Mouse (Mus musculus) liver, embryonic 15.5 days (tissue): Measurements from ENCODE around the gene Klf16. TPM values are rescaled to one million over a fixed set of nuclear protein-coding genes. Genes with fewer than 3 reads are reported as not detected.

Experiments
- ATAC-seq: fragments of 200-750 bp; cut with Nextera tagmentation; 2 replicates; pipeline ENCODE4 v1.8.0; 2017; ENCODE audit warnings: moderate number of reproducible peaks, mild to moderate bottlenecking, moderate library complexity; ENCODE audit not compliant: insufficient read depth
- H3K27ac ChIP-seq: fragments of 300-500 bp; sonication (generic); replicated peaks from 2 replicates; pipeline ENCODE4 v1.5.1; 2015; ENCODE audit warnings: mild to moderate bottlenecking, inconsistent platforms
- H3K27me3 ChIP-seq: fragments of 300-500 bp; sonication (generic); 2 replicates; pipeline ENCODE4 v1.6.1; 2015; ENCODE audit warnings: mild to moderate bottlenecking, inconsistent platforms
- H3K36me3 ChIP-seq: fragments of 300-500 bp; sonication (generic); replicated peaks from 2 replicates; pipeline ENCODE4 v1.6.1; 2015; ENCODE audit warnings: moderate library complexity, mild to moderate bottlenecking, inconsistent platforms
- H3K4me1 ChIP-seq: fragments of 300-500 bp; sonication (generic); replicated peaks from 2 replicates; pipeline ENCODE4 v1.6.1; 2015; ENCODE audit warnings: inconsistent platforms
- H3K4me2 ChIP-seq: fragments of 300-500 bp; sonication (generic); 2 replicates; pipeline ENCODE4 v1.6.1; 2015; ENCODE audit warnings: moderate library complexity, mild to moderate bottlenecking, inconsistent platforms
- H3K4me3 ChIP-seq: fragments of 300-500 bp; sonication (generic); replicated peaks from 2 replicates; pipeline ENCODE4 v1.5.1; 2015; ENCODE audit warnings: mild to moderate bottlenecking, inconsistent platforms
- H3K9ac ChIP-seq: fragments of 300-500 bp; sonication (generic); 2 replicates; pipeline ENCODE4 v1.6.1; 2015; ENCODE audit warnings: moderate library complexity, mild to moderate bottlenecking, inconsistent platforms
- H3K9me3 ChIP-seq: fragments of 300-500 bp; sonication (generic); replicated peaks from 2 replicates; pipeline ENCODE4 v1.6.1; 2016; ENCODE audit warnings: inconsistent platforms
- WGBS: fragments of 180-500 bp; shearing (Covaris S2); methylation state at CpG from one replicate; pipeline ENCODE4 v1.1.7; 2015; ENCODE audit warnings: mixed read lengths; ENCODE audit not compliant: insufficient replicate concordance; 5-methylcytosine and 5-hydroxymethylcytosine counted together
- polyA plus RNA-seq: library from polyadenylated mRNA; unstranded; fragments of >200 nt; fragmentation: Nextera tagmentation; extraction: Ambion mirVana; gene quantifications from 2 replicates; pipeline ENCODE4 v1.2.1, GENCODE M21; 2015

The Klf16 gene
- polyA plus RNA-seq, 1 experiment from 2014 or later, result 12.1 TPM

DNA sequence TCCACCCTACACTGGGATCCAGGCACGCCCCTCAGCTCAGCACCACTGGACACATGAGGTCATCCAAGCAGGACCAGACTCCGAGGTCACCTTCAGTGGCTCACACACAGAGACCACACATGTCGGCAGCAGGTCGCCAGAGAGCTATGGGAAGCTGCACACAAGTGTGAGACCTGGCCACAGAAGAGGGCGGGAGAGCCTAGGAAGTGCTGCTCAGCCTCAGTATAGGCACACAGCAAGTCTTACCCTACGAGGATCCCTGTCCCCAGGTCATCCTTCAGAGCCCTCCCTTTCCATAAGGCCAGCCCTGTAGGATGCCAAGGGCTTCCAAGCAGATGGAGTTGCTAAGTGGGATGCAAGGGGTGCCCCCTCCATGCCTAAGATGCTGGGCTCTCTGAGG is 23.1 kb downstream of the Klf16 start:
- Histone ChIP-seq H3K27ac (peak overlapping the region; percentile 96), H3K4me2 (peak overlapping the region; percentile 85), H3K36me3 (peaks cover 20% of the 10 kb centered on the region), H3K4me1 (peaks cover 71% of the 10 kb centered on the region), H3K27me3 (no peaks in the 10 kb centered on the region), H3K9me3 (no peaks in the 10 kb centered on the region), H3K4me3 (peak overlapping the region; percentile 41), H3K9ac (peak overlapping the region; percentile 61)
- ATAC-seq, result peak; percentile 51
- 43% methylated on average over 6 of the region's 6 CpGs for WGBS

DNA sequence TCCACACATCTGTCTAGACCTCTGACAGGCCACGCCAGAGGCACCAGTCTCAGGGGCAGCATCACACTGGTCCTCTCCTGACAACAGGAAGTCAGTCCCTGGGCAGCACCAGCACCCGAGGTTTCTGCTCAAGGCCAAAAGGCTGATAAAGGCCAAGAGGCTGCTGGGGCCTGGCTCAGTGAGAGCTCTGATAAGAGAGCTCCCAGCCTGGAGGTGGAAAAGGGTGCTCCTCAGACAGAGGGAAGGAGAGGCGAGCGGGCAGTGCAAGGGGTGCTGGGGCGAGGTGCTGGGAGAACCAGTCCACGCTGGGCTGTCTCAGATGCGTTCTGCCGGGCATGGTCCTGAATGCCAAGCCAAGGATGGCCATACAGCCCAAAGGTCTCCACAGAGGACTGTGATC is 23.5 kb downstream of the Klf16 start:
- H3K27me3 ChIP-seq, result no peaks in the 10 kb centered on the region
- peaks cover 71% of the 10 kb centered on the region for H3K4me1 ChIP-seq
- peak overlapping the region; percentile 41 for H3K4me3 ChIP-seq
- peak; percentile 93 for ATAC-seq
- 27% methylated on average over 8 of the region's 8 CpGs for WGBS
- no peaks in the 10 kb centered on the region for H3K9me3 ChIP-seq
- peak overlapping the region; percentile 61 for H3K9ac ChIP-seq
- H3K36me3 ChIP-seq, result peaks cover 24% of the 10 kb centered on the region
- H3K4me2 ChIP-seq, result peak overlapping the region; percentile 85
- H3K27ac ChIP-seq, result peak overlapping the region; percentile 96

DNA sequence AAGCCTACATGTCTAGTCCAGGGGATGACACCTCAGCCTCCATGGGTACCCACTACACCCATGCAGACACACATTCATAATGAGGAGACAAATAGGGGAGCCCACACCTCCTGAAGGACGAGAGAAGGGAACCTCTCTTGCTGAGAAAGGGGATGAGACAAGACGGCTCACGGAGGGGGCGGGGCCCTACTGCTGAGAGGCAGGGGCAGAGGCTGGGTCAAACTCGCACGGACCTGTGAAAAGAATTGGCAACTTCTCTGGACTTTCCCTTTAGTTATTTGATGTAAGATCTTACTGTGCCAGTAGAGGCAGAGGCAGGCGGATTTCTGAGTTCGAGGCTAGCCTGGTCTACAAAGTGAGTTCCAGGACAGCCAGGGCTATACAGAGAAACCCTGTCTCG is 24.8 kb downstream of the Klf16 start:
- H3K27me3 ChIP-seq, result no peaks in the 10 kb centered on the region
- no peak overlapping the region for H3K4me3 ChIP-seq
- no peak for ATAC-seq
- H3K9me3 ChIP-seq, result no peaks in the 10 kb centered on the region
- H3K4me2 ChIP-seq, result 0 out of 2 replicates have a peak overlapping the region, but pooled peaks have one; percentile 3
- peak overlapping the region; percentile 61; the same call in 1 of the 2 replicates for H3K9ac ChIP-seq
- H3K27ac ChIP-seq, result peak overlapping the region; percentile 96
- WGBS, result 49% methylated on average over 9 of the region's 9 CpGs
- H3K4me1 ChIP-seq, result peaks cover 71% of the 10 kb centered on the region
- H3K36me3 ChIP-seq, result peaks cover 36% of the 10 kb centered on the region

DNA sequence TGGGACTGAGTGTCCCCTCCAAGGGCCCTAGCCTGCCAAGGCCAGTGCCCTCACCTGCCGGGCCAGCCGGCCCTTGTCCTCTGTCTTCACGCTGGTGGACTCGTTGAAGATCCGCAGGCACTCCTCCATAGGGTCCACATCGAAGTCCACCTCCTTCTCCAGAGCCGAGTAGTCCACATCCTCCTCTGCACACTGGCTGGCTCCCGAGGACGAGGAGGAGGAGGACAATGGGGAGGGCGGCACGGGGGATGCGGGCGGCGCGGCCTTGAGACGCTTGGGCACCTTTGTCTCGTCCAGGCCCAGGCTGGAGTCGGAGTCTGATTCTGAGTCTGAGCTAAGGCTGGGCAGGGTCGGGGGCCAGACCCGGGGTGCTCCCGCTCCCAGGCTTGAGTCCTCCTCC is 27.8 kb downstream of the Klf16 start:
- no peak overlapping the region for H3K27ac ChIP-seq
- peaks cover 67% of the 10 kb centered on the region for H3K36me3 ChIP-seq
- H3K4me1 ChIP-seq, result peaks cover 65% of the 10 kb centered on the region
- WGBS, result 86% methylated on average over 21 of the region's 21 CpGs
- no peaks in the 10 kb centered on the region for H3K27me3 ChIP-seq
- H3K9me3 ChIP-seq, result no peaks in the 10 kb centered on the region
- no peak overlapping the region for H3K4me3 ChIP-seq
- no peak for ATAC-seq
- no peak overlapping the region for H3K4me2 ChIP-seq
- no peak overlapping the region for H3K9ac ChIP-seq

DNA sequence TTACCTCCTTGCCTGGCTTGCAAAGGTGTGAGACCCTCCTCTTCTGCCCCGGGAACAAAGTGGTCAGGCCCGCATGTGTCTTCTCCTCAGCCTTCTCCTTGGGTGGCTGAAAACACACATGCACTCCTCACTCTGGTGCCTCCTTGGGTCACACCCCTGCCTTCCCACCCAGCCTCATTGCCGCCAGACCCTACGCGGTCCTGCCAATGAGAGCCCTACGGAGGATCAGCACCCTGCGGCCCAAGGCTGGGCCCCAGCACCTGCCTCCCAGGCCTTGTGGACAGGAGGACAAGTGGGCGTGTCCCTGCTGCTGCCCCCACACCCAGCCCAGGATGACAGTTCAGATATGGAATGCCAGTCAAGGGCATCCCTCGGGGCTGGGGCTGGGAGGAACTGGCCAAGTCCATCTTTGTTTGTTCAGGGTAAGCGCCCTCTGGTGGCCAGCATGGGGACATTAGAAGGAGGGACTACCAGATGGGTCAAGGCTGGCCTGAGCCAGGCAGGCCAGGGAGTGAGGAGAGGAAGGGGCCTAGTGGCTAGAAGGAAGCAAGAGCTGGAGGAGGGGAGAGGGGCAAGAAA is 28.6 kb downstream of the Klf16 start:
- Histone ChIP-seq H3K4me1 (peaks cover 60% of the 10 kb centered on the region), H3K4me3 (no peak overlapping the region), H3K27me3 (no peaks in the 10 kb centered on the region), H3K9me3 (no peaks in the 10 kb centered on the region), H3K9ac (no peak overlapping the region), H3K36me3 (peaks cover 74% of the 10 kb centered on the region), H3K4me2 (no peak overlapping the region), H3K27ac (peak overlapping the region; percentile 73)
- ATAC-seq, result peak; percentile 7; the same call in 1 of the 2 replicates
- WGBS, result 61% methylated on average over 10 of the region's 10 CpGs

DNA sequence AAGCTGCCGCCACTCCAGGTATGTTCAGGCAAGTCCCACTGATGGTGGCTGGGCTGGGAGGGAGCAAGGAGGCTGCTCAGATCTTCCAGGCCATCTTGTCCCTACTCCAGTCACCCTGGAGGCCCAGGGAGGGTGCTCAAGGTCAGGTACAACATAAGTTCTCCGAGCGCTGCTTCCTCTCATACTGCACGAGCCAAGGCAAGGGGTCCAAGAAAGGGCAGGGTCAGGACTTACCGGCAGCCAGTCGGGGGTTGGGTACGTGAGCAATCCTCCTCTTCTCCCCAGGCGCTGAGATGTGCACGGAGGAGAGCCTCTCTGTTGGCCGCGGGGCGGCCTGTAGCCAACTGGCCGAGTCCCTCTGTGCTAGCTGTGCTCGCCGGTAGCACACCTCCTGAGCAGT is 29.6 kb downstream of the Klf16 start:
- Histone ChIP-seq H3K27me3 (no peaks in the 10 kb centered on the region), H3K4me2 (peak overlapping the region; percentile 39), H3K36me3 (peaks cover 84% of the 10 kb centered on the region), H3K4me3 (no peak overlapping the region), H3K9me3 (no peaks in the 10 kb centered on the region), H3K9ac (no peak overlapping the region), H3K4me1 (peaks cover 51% of the 10 kb centered on the region), H3K27ac (peak overlapping the region; percentile 73)
- WGBS, result 89% methylated on average over 15 of the region's 15 CpGs
- no peak for ATAC-seq

DNA sequence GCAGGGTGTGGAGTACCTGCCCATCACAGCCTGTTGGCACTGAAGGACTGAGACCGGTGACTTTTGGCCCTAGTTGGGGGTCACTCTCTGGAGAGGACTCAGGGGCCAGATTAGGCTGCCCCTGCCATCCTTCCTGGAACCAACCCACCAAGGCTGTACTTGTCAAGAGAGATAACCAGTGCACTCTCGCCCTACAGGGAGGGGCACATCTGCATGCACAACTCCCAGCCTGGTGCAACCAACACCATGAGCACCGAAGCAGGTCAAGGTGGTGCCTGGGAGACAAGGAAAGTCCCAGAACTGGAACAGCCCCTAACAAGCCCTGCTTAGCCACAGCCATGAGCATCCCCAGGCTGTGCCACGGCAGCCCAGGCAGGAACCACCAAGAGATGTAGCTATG is 30.2 kb downstream of the Klf16 start:
- peak; percentile 56 for ATAC-seq
- Histone ChIP-seq H3K36me3 (peaks cover 90% of the 10 kb centered on the region), H3K27me3 (no peaks in the 10 kb centered on the region), H3K4me3 (no peak overlapping the region), H3K9me3 (no peaks in the 10 kb centered on the region), H3K4me2 (peak overlapping the region; percentile 39), H3K27ac (peak overlapping the region; percentile 73), H3K9ac (no peak overlapping the region), H3K4me1 (peaks cover 45% of the 10 kb centered on the region)
- WGBS, result 39% methylated on average over 4 of the region's 4 CpGs

DNA sequence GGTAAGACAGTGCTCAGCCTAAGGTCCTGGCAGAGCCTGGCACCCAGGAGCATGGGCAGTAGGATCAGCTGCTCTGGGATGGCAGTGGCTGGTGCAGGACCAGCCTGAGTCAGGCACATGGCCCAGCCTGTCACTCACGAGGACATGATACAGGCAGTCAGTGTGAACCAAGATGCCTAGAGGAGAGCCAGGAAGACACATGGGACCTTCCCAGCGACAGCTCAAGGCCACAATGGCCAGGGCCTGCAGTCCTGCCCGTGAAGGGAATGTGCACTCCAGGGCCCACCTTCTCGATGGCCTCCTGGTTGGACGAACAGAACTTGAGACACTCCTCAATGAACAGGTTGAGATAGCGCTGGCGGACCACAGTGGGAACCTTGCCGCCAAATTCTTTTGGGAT is 31.5 kb downstream of the Klf16 start:
- 85% methylated on average over 8 of the region's 8 CpGs for WGBS
- peaks cover 43% of the 10 kb centered on the region for H3K4me1 ChIP-seq
- H3K9ac ChIP-seq, result no peak overlapping the region
- H3K27ac ChIP-seq, result no peak overlapping the region
- H3K4me2 ChIP-seq, result no peak overlapping the region
- no peak for ATAC-seq
- no peak overlapping the region for H3K4me3 ChIP-seq
- H3K9me3 ChIP-seq, result no peaks in the 10 kb centered on the region
- no peaks in the 10 kb centered on the region for H3K27me3 ChIP-seq
- H3K36me3 ChIP-seq, result peaks cover 96% of the 10 kb centered on the region

DNA sequence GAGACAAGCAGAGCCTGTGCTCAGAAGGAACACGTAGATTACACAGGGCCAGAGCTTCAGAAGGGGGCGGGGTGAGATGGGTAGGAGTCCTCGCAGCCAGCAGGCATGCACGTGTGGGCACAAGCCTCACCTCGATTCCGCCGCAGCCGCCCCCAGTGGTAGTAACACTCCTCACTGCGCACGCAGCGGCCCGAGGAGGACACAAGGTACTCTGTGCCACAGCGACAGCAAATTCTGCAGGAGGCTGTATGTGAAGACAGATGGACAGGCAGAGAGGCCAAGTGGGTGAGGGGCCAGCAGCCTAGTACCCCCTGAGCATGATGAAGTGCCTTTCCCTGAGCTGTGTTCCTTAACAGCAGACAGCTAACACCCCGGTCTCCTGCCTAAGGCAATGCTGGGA is 33.2 kb downstream of the Klf16 start:
- ATAC-seq, result no peak
- Histone ChIP-seq H3K9ac (no peak overlapping the region), H3K9me3 (no peaks in the 10 kb centered on the region), H3K36me3 (peaks cover 79% of the 10 kb centered on the region), H3K4me3 (no peak overlapping the region), H3K27me3 (no peaks in the 10 kb centered on the region), H3K27ac (no peak overlapping the region), H3K4me2 (no peak overlapping the region), H3K4me1 (peaks cover 56% of the 10 kb centered on the region)
- WGBS, result 88% methylated on average over 14 of the region's 14 CpGs

DNA sequence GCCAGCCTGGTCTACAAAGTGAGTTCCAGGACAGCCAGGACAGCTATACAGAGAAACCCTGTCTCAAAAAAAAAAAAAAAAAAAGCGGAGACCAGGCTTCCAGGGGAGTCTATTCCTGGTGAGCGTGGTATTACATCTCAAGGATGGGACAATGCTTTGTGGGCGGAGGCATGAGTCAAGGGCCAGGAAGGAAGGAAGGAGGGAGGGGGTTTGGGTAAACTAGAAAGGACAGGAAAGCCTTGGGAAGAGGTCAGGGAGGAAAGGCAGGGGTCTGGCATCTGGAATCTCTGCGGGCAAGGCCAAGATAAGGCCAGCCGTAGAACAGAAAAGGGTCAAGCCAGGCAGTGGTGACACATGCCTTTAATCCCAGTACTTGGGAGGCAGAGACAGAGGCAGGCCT is 37.6 kb downstream of the Klf16 start:
- peaks cover 62% of the 10 kb centered on the region for H3K4me1 ChIP-seq
- 0 out of 2 replicates have a peak overlapping the region, but pooled peaks have one; percentile 17 for H3K4me3 ChIP-seq
- H3K9me3 ChIP-seq, result no peaks in the 10 kb centered on the region
- no peak overlapping the region for H3K9ac ChIP-seq
- peaks cover 35% of the 10 kb centered on the region for H3K36me3 ChIP-seq
- H3K27ac ChIP-seq, result peak overlapping the region; percentile 62
- ATAC-seq, result no peak
- peaks cover 22% of the 10 kb centered on the region for H3K27me3 ChIP-seq
- WGBS, result 22% methylated on average over 5 of the region's 5 CpGs
- H3K4me2 ChIP-seq, result peak overlapping the region; percentile 87

DNA sequence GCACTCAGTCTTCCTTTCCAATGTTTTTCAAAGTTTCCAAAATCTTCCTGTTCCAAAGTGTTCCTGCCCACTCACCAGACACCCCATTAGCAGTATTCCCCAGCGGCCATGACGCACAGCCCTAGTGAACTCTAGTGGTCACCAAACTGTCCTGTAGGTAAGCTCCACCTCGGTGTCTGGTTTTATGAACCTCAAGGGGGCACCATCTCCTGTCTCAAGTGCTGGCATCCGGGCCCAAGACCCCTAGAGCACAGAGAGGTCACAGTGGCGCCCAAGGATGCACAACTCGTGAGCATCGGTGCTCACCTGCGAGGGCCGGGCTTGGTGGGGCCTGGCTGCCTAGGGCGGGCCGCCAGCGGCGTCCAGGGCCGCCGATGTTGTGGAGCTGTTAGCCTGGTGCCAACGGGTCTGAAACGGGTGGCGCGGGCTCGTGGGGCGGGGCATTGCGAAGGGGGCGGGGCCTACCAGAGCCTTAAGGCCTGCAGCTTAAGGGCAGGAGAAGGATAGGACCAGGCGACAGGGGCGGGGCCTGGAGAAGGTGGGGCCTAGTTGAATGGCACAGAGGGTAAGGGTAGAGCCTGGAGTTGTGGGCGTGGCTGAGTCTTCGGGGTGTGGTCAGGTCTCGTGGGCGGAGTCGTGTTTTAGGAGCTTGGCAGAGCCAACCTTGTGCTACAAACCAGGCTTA is 38.3 kb downstream of the Klf16 start, which contains the start of gene Atp8b3:
TSS of gene Atp8b3 (minus strand) at position 415 of the 685 bp plus-strand sequence.
- peak within 1 kb of the TSS; percentile 87 for H3K4me2 ChIP-seq
- H3K36me3 ChIP-seq, result peaks cover 29% of the 10 kb centered on the region
- H3K27ac ChIP-seq, result peak within 1 kb of the TSS; percentile 84
- H3K4me3 ChIP-seq, result peak within 1 kb of the TSS; percentile 55
- ATAC-seq, result peak; percentile 95
- H3K9me3 ChIP-seq, result no peaks in the 10 kb centered on the region
- peaks cover 66% of the 10 kb centered on the region for H3K4me1 ChIP-seq
- WGBS, result 1% methylated on average over 30 of the region's 30 CpGs
- H3K9ac ChIP-seq, result peak within 1 kb of the TSS; percentile 60
- H3K27me3 ChIP-seq, result peaks cover 22% of the 10 kb centered on the region
